Mouse (Mus musculus): ENCODE results near the gene Lrrc73.

DNA sequence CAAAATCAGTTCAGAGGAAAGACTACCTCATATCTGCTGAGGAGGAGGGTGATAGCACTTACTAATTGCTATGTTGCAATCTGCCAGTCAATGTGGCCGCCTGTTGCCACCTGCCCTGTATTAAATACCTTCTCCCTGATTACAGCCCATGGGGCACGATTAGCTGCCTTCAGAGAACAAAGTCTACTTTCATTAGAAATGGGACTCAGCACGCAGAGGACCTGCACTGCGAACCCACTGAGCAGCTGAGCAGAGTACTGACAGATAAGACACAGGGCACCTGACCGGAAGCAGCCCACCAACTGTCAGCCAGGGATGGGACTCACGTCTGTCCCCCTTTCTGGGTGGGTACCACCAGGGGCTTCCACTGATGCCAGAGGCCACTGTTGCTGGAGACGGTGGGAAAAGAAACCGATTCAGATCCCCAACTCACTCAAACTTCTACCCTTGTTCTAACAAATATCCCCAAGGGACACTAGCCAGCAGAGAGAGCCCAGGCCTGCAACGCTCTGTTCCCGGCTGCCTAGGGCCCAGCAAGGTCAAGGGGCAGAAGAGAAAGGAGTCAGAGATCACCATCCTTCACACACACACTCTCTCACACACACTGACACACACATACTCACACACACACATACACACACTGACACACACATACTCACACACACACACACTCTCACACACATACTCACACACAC, 14.8 kb downstream of the Lrrc73 start:
- no peak for TF ChIP-seq CTCF (IDR thresholded peaks at IDR 0.05; ENCODE audit: low read depth)
- no peak for TF ChIP-seq EP300 (IDR thresholded peaks at IDR 0.05; ENCODE audit: low read depth)
